Mouse (Mus musculus) adrenal gland, postnatal 14 days (tissue): ENCODE results near the gene Lrrc41. TPM values are rescaled to one million over a fixed set of nuclear protein-coding genes. Genes with fewer than 3 reads are reported as not detected.

Source experiments
- total RNA-seq: library from RNA; stranded (reverse); gene quantifications from 2 replicates; pipeline ENCODE4 v1.2.3, GENCODE M21; 2021

Gene Lrrc41
- total RNA-seq, 1 experiment from 2014 or later = 61.8 TPM

Other genes starting within 250 kb of the Lrrc41 start
- 10.2 and 12.4 TPM in 2 replicates for gene Mob3c, start 247.2 kb upstream of the Lrrc41 start, total RNA-seq
- 29.3 and 42.4 TPM in 2 replicates for gene Mknk1, start 236.1 kb upstream of the Lrrc41 start, total RNA-seq
- gene Kncn, start 190.9 kb upstream of the Lrrc41 start, total RNA-seq = not detected in 2 replicates
- not detected in 2 replicates for gene 6430628N08Rik, start 184.6 kb upstream of the Lrrc41 start, total RNA-seq
- gene Dmbx1, start 135.3 kb upstream of the Lrrc41 start, total RNA-seq = not detected in 2 replicates
- gene Faah, start 57.3 kb upstream of the Lrrc41 start, total RNA-seq = 5.6 and 9.9 TPM in 2 replicates
- gene Nsun4, start 21.4 kb upstream of the Lrrc41 start, total RNA-seq = 23.8 and 25.3 TPM in 2 replicates
- gene Uqcrh, start 198 bp upstream of the Lrrc41 start, total RNA-seq = 944 and 957 TPM in 2 replicates
- gene Rad54l, start 48.4 kb downstream of the Lrrc41 start, total RNA-seq = 4.5 and 5.2 TPM in 2 replicates
- gene Pomgnt1, start 48.6 kb downstream of the Lrrc41 start, total RNA-seq = 65.8 and 75.2 TPM in 2 replicates
- 12.4 and 18.1 TPM in 2 replicates for gene Lurap1, start 76.1 kb downstream of the Lrrc41 start, total RNA-seq
- gene Tspan1, start 92.3 kb downstream of the Lrrc41 start, total RNA-seq = not detected in 2 replicates
- not detected in 2 replicates for gene 1700042G07Rik, start 98.1 kb downstream of the Lrrc41 start, total RNA-seq
- not detected in 2 replicates for gene Gm49337, start 98.1 kb downstream of the Lrrc41 start, total RNA-seq
- 15.1 and 18.9 TPM in 2 replicates for gene Pik3r3, start 146.3 kb downstream of the Lrrc41 start, total RNA-seq